Mouse (Mus musculus) kidney, postnatal 10 days (tissue): ENCODE results near the gene Mdm2.
A peak's percentile ranks its signal among the peaks of the same experiment; 100 is the strongest.

Source experiments
- DNase-seq: peaks from one replicate; pipeline ENCODE4 v3.0.0; 2021; ENCODE audit warnings: mixed read lengths

The Mdm2 gene

DNA sequence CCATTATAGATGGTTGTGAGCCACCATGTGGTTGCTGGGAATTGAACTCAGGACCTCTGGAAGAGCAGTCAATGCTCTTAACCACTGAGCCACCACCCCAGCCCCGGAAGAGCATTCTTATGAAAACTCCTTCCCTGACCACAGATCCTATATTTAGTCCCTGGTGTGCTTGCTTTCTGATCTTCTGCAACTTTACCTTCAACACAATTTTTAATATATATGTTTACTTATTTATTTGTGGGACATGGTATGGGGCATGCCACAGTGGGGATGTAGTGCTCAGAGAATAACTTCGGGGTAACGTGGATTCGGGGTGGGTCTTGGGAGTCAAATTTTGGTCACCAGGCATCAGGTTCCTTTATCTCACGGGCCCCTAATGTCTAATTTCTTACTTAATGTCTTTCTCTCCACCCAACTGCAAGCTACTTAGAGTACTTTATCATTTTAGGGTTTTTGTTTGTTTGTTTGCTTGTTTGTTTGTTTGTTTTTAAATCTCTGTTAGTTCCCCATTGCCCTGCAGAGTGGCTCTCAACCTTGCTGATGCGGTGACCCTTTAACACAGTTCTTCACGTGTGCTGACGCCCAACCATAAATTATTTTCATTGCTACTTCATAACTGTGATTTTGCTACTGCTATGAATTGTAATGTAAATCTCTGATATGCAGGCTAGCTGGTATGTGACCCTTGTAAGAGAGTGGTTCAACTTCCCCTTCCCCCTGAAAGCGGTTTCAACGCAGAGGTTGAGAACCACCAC lies 41.8 kb downstream of the Mdm2 start:
- no peak for DNase-seq

- DNase-seq: no peak
Measured at GRCm38 (mm10) chr10:117667663-117668507, 42.7 kb downstream of the Mdm2 start.

DNA sequence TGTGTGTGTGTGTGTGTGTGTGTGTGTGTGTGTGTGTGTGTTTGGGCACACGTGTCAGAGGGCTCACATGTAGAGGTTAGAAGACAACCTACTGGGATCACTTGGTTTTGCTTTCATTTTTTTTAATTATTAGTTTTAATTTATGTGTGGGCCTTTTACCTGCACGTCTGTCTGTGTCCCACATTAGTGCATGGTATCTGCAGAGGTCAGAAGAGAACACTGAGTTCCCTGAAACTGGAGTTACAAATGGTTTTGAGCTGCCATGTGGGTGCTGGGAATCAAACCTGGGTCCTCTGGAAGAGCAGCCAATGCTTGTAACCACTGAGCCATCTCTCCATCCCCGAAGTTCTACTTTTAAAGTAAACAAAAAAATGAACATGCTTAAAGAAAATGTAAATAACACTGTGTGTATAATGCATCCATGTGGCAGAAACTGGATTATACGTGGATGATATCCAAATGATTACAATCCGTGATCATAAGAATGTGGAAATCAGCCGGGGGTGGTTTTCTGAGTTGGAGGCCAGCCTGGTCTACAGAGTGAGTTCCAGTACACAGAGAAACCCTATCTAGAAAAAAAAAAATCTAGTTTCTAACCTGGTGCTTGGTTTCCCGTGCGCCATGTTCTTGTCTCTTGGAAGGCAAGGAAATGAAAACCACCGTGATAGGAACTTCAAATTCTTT lies 43.5 kb downstream of the Mdm2 start:
- DNase-seq: no peak

DNA sequence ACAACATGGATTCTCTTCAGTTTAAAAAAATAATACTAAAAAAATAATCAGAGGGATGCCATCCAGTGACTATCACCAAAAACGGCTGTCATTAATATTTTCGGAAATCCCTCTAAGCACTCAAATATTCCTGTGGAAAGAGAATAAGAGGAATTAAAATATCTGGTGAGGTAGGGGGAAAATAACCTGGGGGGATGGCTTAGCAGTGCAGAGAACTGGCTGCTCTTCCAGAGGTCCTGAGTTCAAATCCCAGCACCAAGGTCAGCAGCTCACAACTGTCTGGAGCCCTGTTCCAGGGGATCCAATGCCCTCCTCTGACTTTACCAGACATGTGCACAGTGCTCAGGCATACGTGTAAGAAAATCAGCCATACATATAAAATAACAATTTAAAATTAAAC lies 44.2 kb downstream of the Mdm2 start:
- no peak for DNase-seq

- DNase-seq: no peak
Measured at GRCm38 (mm10) chr10:117665376-117666275, 44.9 kb downstream of the Mdm2 start.

- no peak for DNase-seq
Measured at GRCm38 (mm10) chr10:117664926-117665209, 45.7 kb downstream of the Mdm2 start.

GRCm38 (mm10) chr10:117664208-117664925 lies 46.2 kb downstream of the Mdm2 start:
- DNase-seq: no peak

- DNase-seq: peak; percentile 83
Measured at GRCm38 (mm10) chr10:117663865-117664200, 46.7 kb downstream of the Mdm2 start.

- DNase-seq: no peak
Measured at GRCm38 (mm10) chr10:117663056-117663864, 47.3 kb downstream of the Mdm2 start.

DNA sequence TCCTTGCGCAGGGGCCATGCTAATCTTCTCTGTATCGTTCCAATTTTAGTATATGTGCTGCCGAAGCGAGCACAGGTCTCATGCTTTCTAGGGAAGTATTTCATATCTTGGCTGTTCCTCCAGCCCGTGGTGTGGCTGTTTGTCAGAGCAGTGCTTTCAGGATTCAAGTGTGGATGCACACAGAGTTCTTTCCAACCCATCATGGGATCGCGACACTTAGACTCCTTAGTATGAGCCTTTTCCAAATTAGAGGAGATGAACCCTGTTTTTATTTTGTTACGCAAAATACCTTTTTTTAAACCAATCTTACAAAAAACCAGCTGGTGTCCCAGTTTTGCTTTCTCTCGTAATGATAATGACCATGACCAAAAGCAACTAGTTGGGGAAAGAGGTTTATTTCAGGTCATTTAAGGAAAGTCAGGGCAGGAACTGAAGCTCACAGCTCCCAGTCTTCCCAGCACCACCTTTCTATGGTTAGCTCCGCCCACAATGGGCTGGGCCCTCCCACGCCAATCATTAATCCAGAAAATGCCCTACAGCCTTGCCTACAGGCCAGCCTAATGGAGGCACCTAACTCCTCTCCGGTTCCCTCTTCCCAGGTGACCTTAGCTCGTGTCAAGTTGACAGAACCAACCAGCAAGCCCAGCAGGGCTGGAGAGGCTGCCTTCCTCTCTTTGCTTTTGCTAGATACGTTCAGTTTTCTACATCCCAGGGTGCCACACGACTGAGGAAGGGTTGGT lies 48.1 kb downstream of the Mdm2 start:
- peak; percentile 69 for DNase-seq

DNA sequence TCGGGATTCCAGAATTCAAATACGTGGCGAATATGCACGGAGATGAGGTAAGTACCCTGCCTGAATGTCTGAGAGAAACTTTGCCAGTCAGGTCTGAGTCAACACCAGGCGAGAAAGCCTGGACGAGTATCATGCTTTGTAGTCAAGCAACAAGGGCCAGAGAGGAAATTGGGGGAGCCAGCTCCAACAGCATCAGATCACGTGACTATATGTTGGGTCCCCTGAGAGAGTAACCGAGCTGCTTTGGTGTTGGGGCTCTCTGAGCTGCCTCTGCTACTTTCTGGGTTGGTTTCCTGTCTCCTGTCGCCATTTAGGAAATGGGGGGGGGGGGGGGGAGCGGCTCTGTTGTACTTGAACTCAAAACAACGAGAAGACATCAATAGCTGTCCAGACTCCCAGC lies 50.7 kb downstream of the Mdm2 start:
- no peak for DNase-seq

- no peak for DNase-seq
Measured at GRCm38 (mm10) chr10:117659430-117659813, 51.1 kb downstream of the Mdm2 start.

GRCm38 (mm10) chr10:117658522-117659429 lies 51.8 kb downstream of the Mdm2 start:
- no peak for DNase-seq

GRCm38 (mm10) chr10:117657659-117658306 lies 52.8 kb downstream of the Mdm2 start:
- DNase-seq: no peak

DNA sequence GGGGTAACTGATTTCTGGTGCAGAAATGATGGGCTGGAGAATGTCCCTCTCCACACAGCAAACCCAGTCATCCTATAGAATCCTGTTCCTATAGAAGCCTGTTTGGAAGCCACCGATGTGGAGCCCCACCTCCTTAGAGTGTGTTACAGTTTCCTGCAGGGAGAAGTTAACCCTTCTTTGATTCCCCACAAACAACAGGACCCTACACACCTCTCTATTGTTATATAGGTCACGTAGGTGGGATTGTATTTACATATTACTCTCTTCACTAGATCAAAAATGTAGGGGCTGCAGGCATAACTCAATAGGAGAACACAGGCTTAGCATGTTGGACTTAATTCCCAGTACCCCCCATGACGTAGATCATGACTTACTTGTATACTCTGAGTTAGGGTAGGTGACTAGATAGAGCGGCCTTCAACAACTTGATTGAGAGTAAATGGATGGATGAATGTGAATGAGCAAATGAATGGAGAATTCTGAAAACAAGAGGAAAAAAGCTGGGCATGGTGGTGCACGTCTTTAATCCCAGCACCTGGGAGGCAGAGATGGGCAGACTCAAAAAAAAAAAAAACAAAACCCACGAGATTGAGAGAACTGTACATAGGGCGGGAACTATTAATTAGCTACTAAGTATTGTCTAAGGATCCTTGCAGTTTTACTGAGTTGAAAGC lies 53.4 kb downstream of the Mdm2 start:
- no peak for DNase-seq

GRCm38 (mm10) chr10:117656662-117656962 lies 53.9 kb downstream of the Mdm2 start:
- DNase-seq: no peak

DNA sequence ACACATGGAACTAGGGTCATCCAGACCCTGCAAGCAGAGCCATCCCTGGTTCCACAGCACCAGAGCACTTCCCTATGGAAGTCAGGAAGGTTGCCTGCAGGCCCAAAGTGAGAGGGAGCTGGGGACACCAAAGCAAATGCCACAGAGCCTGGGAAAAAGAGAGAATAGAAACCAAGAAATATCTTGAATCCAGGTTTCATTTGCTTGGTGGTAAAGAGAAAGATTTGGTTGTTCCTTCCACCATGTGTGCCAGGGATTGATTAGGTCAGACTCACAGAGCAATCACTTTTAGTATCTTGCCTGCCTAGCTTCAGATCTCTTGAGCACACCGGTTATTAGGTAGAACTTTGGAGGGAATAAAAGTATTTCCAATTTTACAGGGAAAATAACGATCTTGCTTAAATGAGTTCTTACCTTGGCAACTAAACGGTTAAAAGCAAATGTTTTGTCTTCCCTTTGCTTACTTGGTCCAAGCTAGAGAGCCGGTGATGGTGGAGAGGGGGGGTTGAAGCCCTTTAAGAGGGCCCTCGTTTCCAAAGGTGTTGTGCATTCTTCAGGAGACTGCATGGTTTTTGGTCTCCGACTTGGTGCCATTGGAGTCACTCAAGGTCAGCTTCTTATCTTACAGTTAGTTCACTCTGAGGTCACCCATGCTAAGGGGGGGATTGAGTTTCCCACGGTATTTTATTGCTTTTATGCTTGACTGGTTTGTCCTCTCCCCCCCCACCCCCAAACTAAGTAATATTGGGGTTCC lies 54.5 kb downstream of the Mdm2 start:
- DNase-seq: no peak

GRCm38 (mm10) chr10:117655460-117655859 lies 55.1 kb downstream of the Mdm2 start:
- no peak for DNase-seq
